Mouse (Mus musculus): ENCODE measurements around the gene Dpyd.

GRCm38 (mm10) chr3:119183261-119183660, 621.3 kb downstream of the Dpyd start:
- no peak for TF ChIP-seq CTCF (IDR thresholded peaks at IDR 0.05; ENCODE audit: low read depth)
- no peak for TF ChIP-seq EP300 (optimal IDR thresholded peaks at IDR 0.05)

All from stomach, postnatal 0 days (tissue).